In genomic region chr11:71018416-71019200, GRCm38 (mm10) we compare ENCODE assay signal across 8 mouse cellular contexts. TPM values are rescaled to one million over a fixed set of nuclear protein-coding genes. Genes with fewer than 3 reads are reported as not detected.
DNase-seq lines count a peak whose midpoint lies in the region; ATAC-seq and TF ChIP-seq lines count a peak whose summit lies in the region.

No protein-coding gene starts in this region.

- H3K36me3 ChIP-seq in megakaryocyte, embryonic 14.5 days (replicated peaks; ENCODE audit: low read length) = peaks cover 56% of the 10 kb centered on the region
- peaks cover 14% of the 10 kb centered on the region; the same call in 1 of the 2 replicates for H3K36me3 ChIP-seq in intestine, postnatal 0 days (ENCODE audit: control insufficient read depth, insufficient read depth)
- peaks cover 8% of the 10 kb centered on the region for H3K36me3 ChIP-seq in small intestine, adult 2 months (ENCODE audit: control insufficient read depth, insufficient read depth, low read length)

- TF ChIP-seq POLR2A in small intestine, adult 2 months (IDR thresholded peaks at IDR 0.05; ENCODE audit: low read depth, low read length) = no peak; the same call in 1 of the 2 replicates

- peak overlapping the region; percentile 80 for H3K9ac ChIP-seq in intestine, postnatal 0 days (ENCODE audit: low read depth, low read length)

- no peak for TF ChIP-seq CTCF in intestine, postnatal 0 days (IDR thresholded peaks at IDR 0.05; ENCODE audit: low read depth)
- TF ChIP-seq CTCF in small intestine, adult 2 months (IDR thresholded peaks at IDR 0.05; ENCODE audit: extremely low read depth, insufficient read length, insufficient replicate concordance, low read depth, low read length) = no peak

- H3K4me3 ChIP-seq in megakaryocyte, embryonic 14.5 days (replicated peaks) = peak overlapping the region; percentile 98
- H3K4me3 ChIP-seq in intestine, postnatal 0 days (ENCODE audit: low read depth, low read length) = peak overlapping the region; percentile 93
- H3K4me3 ChIP-seq in small intestine, adult 2 months (ENCODE audit: low read depth, low read length) = peak overlapping the region; percentile 91

- H3K9me3 ChIP-seq in megakaryocyte, embryonic 14.5 days = no peaks in the 10 kb centered on the region
- H3K9me3 ChIP-seq in intestine, postnatal 0 days (ENCODE audit: control insufficient read depth) = no peaks in the 10 kb centered on the region

- no peaks in the 10 kb centered on the region for H3K27me3 ChIP-seq in megakaryocyte, embryonic 14.5 days (replicated peaks)
- H3K27me3 ChIP-seq in intestine, postnatal 0 days (replicated peaks; ENCODE audit: control insufficient read depth, insufficient read depth, low read length) = no peaks in the 10 kb centered on the region
- H3K27me3 ChIP-seq in small intestine, adult 2 months (ENCODE audit: control insufficient read depth, insufficient read depth, low read length) = no peaks in the 10 kb centered on the region

- H3K27ac ChIP-seq in intestine, postnatal 0 days (ENCODE audit: low read depth, low read length) = no peak overlapping the region
- H3K27ac ChIP-seq in small intestine, adult 2 months (ENCODE audit: insufficient read depth, low read depth, low read length) = peak overlapping the region; percentile 65

- H3K4me2 ChIP-seq in intestine, postnatal 0 days (replicated peaks; ENCODE audit: low read depth) = peak overlapping the region; percentile 84

- WGBS in intestine, postnatal 0 days = 3% methylated on average over 28 of the region's 28 CpGs
- WGBS in small intestine, adult 2 months = 3% methylated on average over 28 of the region's 28 CpGs

- no peak for ATAC-seq in cerebellum, adult (ENCODE audit: insufficient number of reproducible peaks, low FRiP score, low TSS enrichment)
- ATAC-seq in megakaryocyte, adult 5-6 weeks (ENCODE audit: poor library complexity, severe bottlenecking) = no peak
- ATAC-seq in intestine, postnatal 0 days = peak; percentile 9

- peaks cover 63% of the 10 kb centered on the region for H3K4me1 ChIP-seq in megakaryocyte, embryonic 14.5 days
- peaks cover 7% of the 10 kb centered on the region; the same call in 1 of the 2 replicates for H3K4me1 ChIP-seq in intestine, postnatal 0 days (replicated peaks; ENCODE audit: control insufficient read depth, insufficient read depth, low read length)
- peaks cover 5% of the 10 kb centered on the region; the same call in 1 of the 2 replicates for H3K4me1 ChIP-seq in small intestine, adult 2 months (ENCODE audit: control insufficient read depth, insufficient read depth, insufficient read length, low read length)

- DNase-seq in cerebellum, adult 9-11 months = peak; percentile 16
- DNase-seq in thymus, postnatal 14 days = no peak
- no peak for DNase-seq in yolk sac, embryonic 10.5 days (ENCODE audit: low spot score)

RNA-seq across cellular contexts. Expression of gene Mis12, which starts 0.8 kb away (rescaled TPM):
- 1.4 TPM in 1 of 2 replicates, not detected in the other for polyA plus RNA-seq in megakaryocyte, embryonic 14.5 days (2012; ENCODE audit: insufficient read depth, low replicate concordance)
- 30.2 and 31.4 TPM in 2 replicates for total RNA-seq in megakaryocyte, adult 5-6 weeks (2015)
- 43.4 and 60.9 TPM in 2 replicates for total RNA-seq in megakaryocyte, adult 5-6 weeks (2017)
- polyA plus RNA-seq in intestine, postnatal 0 days (2015; fragmentation: Nextera tagmentation; extraction: Ambion mirVana) = 10.3 and 11.2 TPM in 2 replicates
- 0.30 and 1.5 TPM in 2 replicates for polyA plus RNA-seq in small intestine, adult 2 months (2012; rRNA removed)

RNA-seq across cellular contexts. Expression of gene Derl2, which starts 1.0 kb away (rescaled TPM):
- polyA plus RNA-seq in megakaryocyte, embryonic 14.5 days (2012; ENCODE audit: insufficient read depth, low replicate concordance) = 3.4 and 28.6 TPM in 2 replicates
- total RNA-seq in megakaryocyte, adult 5-6 weeks (2015) = 33.5 and 40.9 TPM in 2 replicates
- total RNA-seq in megakaryocyte, adult 5-6 weeks (2017) = 44.4 and 47.7 TPM in 2 replicates
- 76.0 and 77.4 TPM in 2 replicates for polyA plus RNA-seq in intestine, postnatal 0 days (2015; fragmentation: Nextera tagmentation; extraction: Ambion mirVana)
- polyA plus RNA-seq in small intestine, adult 2 months (2012; rRNA removed) = 1.9 and 4.2 TPM in 2 replicates

RNA-seq across cellular contexts. Expression of gene Dhx33, which starts 14.4 kb away (rescaled TPM):
- 3.6 and 4.1 TPM in 2 replicates for polyA plus RNA-seq in megakaryocyte, embryonic 14.5 days (2012; ENCODE audit: insufficient read depth, low replicate concordance)
- total RNA-seq in megakaryocyte, adult 5-6 weeks (2015) = 5.1 and 8.4 TPM in 2 replicates
- 10.7 and 17.0 TPM in 2 replicates for total RNA-seq in megakaryocyte, adult 5-6 weeks (2017)
- polyA plus RNA-seq in intestine, postnatal 0 days (2015; fragmentation: Nextera tagmentation; extraction: Ambion mirVana) = 3.5 and 3.6 TPM in 2 replicates
- 3.9 and 8.2 TPM in 2 replicates for polyA plus RNA-seq in small intestine, adult 2 months (2012; rRNA removed)

RNA-seq across cellular contexts. Expression of gene 6330403K07Rik, which starts 14.7 kb away (rescaled TPM):
- not detected in 2 replicates for polyA plus RNA-seq in megakaryocyte, embryonic 14.5 days (2012; ENCODE audit: insufficient read depth, low replicate concordance)
- total RNA-seq in megakaryocyte, adult 5-6 weeks (2015) = not detected in 2 replicates
- not detected in 2 replicates for total RNA-seq in megakaryocyte, adult 5-6 weeks (2017)
- polyA plus RNA-seq in intestine, postnatal 0 days (2015; fragmentation: Nextera tagmentation; extraction: Ambion mirVana) = 17.6 and 20.4 TPM in 2 replicates
- 0.39 and 0.85 TPM in 2 replicates for polyA plus RNA-seq in small intestine, adult 2 months (2012; rRNA removed)

RNA-seq across cellular contexts. Expression of gene C1qbp, which starts 35.8 kb away (rescaled TPM):
- polyA plus RNA-seq in megakaryocyte, embryonic 14.5 days (2012; ENCODE audit: insufficient read depth, low replicate concordance) = 211 and 537 TPM in 2 replicates
- 112 and 122 TPM in 2 replicates for total RNA-seq in megakaryocyte, adult 5-6 weeks (2015)
- 18.3 and 25.8 TPM in 2 replicates for total RNA-seq in megakaryocyte, adult 5-6 weeks (2017)
- 137 and 145 TPM in 2 replicates for polyA plus RNA-seq in intestine, postnatal 0 days (2015; fragmentation: Nextera tagmentation; extraction: Ambion mirVana)
- 125 and 165 TPM in 2 replicates for polyA plus RNA-seq in small intestine, adult 2 months (2012; rRNA removed)
